Mouse (Mus musculus) hindbrain, embryonic 12.5 days (tissue): Measurements from ENCODE around the gene Gga3. TPM values are rescaled to one million over a fixed set of nuclear protein-coding genes. Genes with fewer than 3 reads are reported as not detected.
A peak's percentile ranks its signal among the peaks of the same experiment; 100 is the strongest.

Source experiments
- ATAC-seq: fragments of 200-750 bp; cut with Nextera tagmentation; 2 replicates; pipeline ENCODE4 v1.8.0; 2017; ENCODE audit warnings: moderate TSS enrichment; ENCODE audit not compliant: low FRiP score
- H3K27ac ChIP-seq: fragments of 300-500 bp; sonication (generic); 2 replicates; pipeline ENCODE4 v1.5.1; 2016; ENCODE audit warnings: mild to moderate bottlenecking
- H3K27me3 ChIP-seq: fragments of 300-500 bp; sonication (generic); 2 replicates; pipeline ENCODE4 v1.6.1; 2016; ENCODE audit warnings: mild to moderate bottlenecking
- H3K36me3 ChIP-seq: fragments of 300-500 bp; sonication (generic); 2 replicates; pipeline ENCODE4 v1.6.1; 2016; ENCODE audit warnings: mild to moderate bottlenecking
- H3K4me1 ChIP-seq: fragments of 300-500 bp; sonication (generic); 2 replicates; pipeline ENCODE4 v1.6.1; 2016
- H3K4me2 ChIP-seq: fragments of 300-500 bp; sonication (generic); replicated peaks from 2 replicates; pipeline ENCODE4 v1.6.1; 2016; ENCODE audit warnings: mild to moderate bottlenecking
- H3K4me3 ChIP-seq: fragments of 300-500 bp; sonication (generic); 2 replicates; pipeline ENCODE4 v1.5.1; 2016; ENCODE audit warnings: mild to moderate bottlenecking
- H3K9ac ChIP-seq: fragments of 300-500 bp; sonication (generic); 2 replicates; pipeline ENCODE4 v1.6.1; 2016; ENCODE audit warnings: mild to moderate bottlenecking, moderate library complexity
- H3K9me3 ChIP-seq: fragments of 300-500 bp; sonication (generic); replicated peaks from 2 replicates; pipeline ENCODE4 v1.6.1; 2016; ENCODE audit warnings: mild to moderate bottlenecking
- WGBS: fragments of 180-500 bp; shearing (Covaris S2); methylation state at CpG from one replicate; pipeline ENCODE4 v1.1.7; 2016; 5-methylcytosine and 5-hydroxymethylcytosine counted together
- polyA plus RNA-seq: library from polyadenylated mRNA; unstranded; fragments of >200 nt; fragmentation: Nextera tagmentation; extraction: Ambion mirVana; gene quantifications from 2 replicates; pipeline ENCODE4 v1.2.1, GENCODE M21; 2016

The Gga3 gene
- polyA plus RNA-seq, 1 experiment from 2014 or later: 30.3 TPM

- Histone ChIP-seq H3K27ac (no peak overlapping the region), H3K36me3 (peaks cover 92% of the 10 kb centered on the region), H3K4me3 (no peak overlapping the region), H3K9me3 (no peaks in the 10 kb centered on the region), H3K27me3 (no peaks in the 10 kb centered on the region), H3K9ac (no peak overlapping the region), H3K4me1 (no peaks in the 10 kb centered on the region), H3K4me2 (no peak overlapping the region)
- no peak for ATAC-seq
- whole genome bisulfite sequencing: 83% methylated on average over 10 of the region's 10 CpGs
These were observed 20.8 kb downstream of the Gga3 start for GRCm38 (mm10) chr11:115582913-115583606.

- Histone ChIP-seq H3K9me3 (no peaks in the 10 kb centered on the region), H3K27ac (no peak overlapping the region), H3K27me3 (no peaks in the 10 kb centered on the region), H3K4me3 (no peak overlapping the region), H3K9ac (no peak overlapping the region), H3K36me3 (peaks cover 69% of the 10 kb centered on the region), H3K4me1 (no peaks in the 10 kb centered on the region), H3K4me2 (no peak overlapping the region)
- ATAC-seq: no peak
These were observed 24.8 kb downstream of the Gga3 start for GRCm38 (mm10) chr11:115579080-115579479.

GRCm38 (mm10) chr11:115564961-115565360 lies 38.9 kb downstream of the Gga3 start:
- WGBS: 21% methylated on average over 7 of the region's 7 CpGs
- H3K27me3 ChIP-seq: no peaks in the 10 kb centered on the region

GRCm38 (mm10) chr11:115564064-115564809 lies 39.6 kb downstream of the Gga3 start, which contains the start of gene Nup85:
Gene Nup85 (plus strand): TSS chr11:115564434.
- Histone ChIP-seq H3K27ac (peak within 1 kb of the TSS; percentile 85), H3K9ac (peak within 1 kb of the TSS; percentile 72), H3K9me3 (no peaks in the 10 kb centered on the region), H3K4me1 (peaks cover 12% of the 10 kb centered on the region), H3K36me3 (peaks cover 27% of the 10 kb centered on the region), H3K4me3 (peak within 1 kb of the TSS; percentile 74), H3K4me2 (peak within 1 kb of the TSS; percentile 64), H3K27me3 (no peaks in the 10 kb centered on the region)
- peak; percentile 84 for ATAC-seq
- under 1% methylated on average over 42 of the region's 42 CpGs for WGBS

More at GRCm38 (mm10) chr11:115564961-115565360, 38.9 kb downstream of the Gga3 start:
- ATAC-seq: no peak
- Histone ChIP-seq H3K9ac (peak overlapping the region; percentile 72), H3K4me2 (peak overlapping the region; percentile 64), H3K4me3 (peak overlapping the region; percentile 74), H3K9me3 (no peaks in the 10 kb centered on the region), H3K36me3 (peaks cover 34% of the 10 kb centered on the region), H3K4me1 (peaks cover 12% of the 10 kb centered on the region), H3K27ac (no peak overlapping the region)

GRCm38 (mm10) chr11:115563406-115563805 lies 40.4 kb downstream of the Gga3 start:
- peak overlapping the region; percentile 64 for H3K4me2 ChIP-seq
- ATAC-seq: no peak
- H3K4me3 ChIP-seq: peak overlapping the region; percentile 74
- H3K27me3 ChIP-seq: no peaks in the 10 kb centered on the region
- H3K36me3 ChIP-seq: peaks cover 19% of the 10 kb centered on the region
- H3K27ac ChIP-seq: peak overlapping the region; percentile 85; the same call in 1 of the 2 replicates
- WGBS: 42% methylated on average over 4 of the region's 4 CpGs
- H3K9ac ChIP-seq: peak overlapping the region; percentile 72
- H3K9me3 ChIP-seq: no peaks in the 10 kb centered on the region
- H3K4me1 ChIP-seq: peaks cover 12% of the 10 kb centered on the region

- Histone ChIP-seq H3K4me1 (no peaks in the 10 kb centered on the region), H3K27ac (no peak overlapping the region), H3K9ac (no peak overlapping the region), H3K27me3 (no peaks in the 10 kb centered on the region), H3K4me3 (no peak overlapping the region), H3K36me3 (no peaks in the 10 kb centered on the region), H3K4me2 (no peak overlapping the region), H3K9me3 (no peaks in the 10 kb centered on the region)
- no peak for ATAC-seq
- WGBS: 82% methylated on average over 17 of the region's 17 CpGs
These were observed 48.1 kb downstream of the Gga3 start for GRCm38 (mm10) chr11:115555717-115556116.

- H3K36me3 ChIP-seq: no peaks in the 10 kb centered on the region
- no peak overlapping the region for H3K9ac ChIP-seq
- H3K27me3 ChIP-seq: no peaks in the 10 kb centered on the region
- WGBS: 60% methylated on average over 4 of the region's 4 CpGs
- no peaks in the 10 kb centered on the region for H3K4me1 ChIP-seq
- H3K4me2 ChIP-seq: no peak overlapping the region
- ATAC-seq: no peak
- H3K9me3 ChIP-seq: no peaks in the 10 kb centered on the region
- H3K4me3 ChIP-seq: no peak overlapping the region
- no peak overlapping the region for H3K27ac ChIP-seq
These were observed 51.1 kb downstream of the Gga3 start for GRCm38 (mm10) chr11:115552783-115553182.

- H3K4me3 ChIP-seq: no peak overlapping the region
- no peak for ATAC-seq
- no peaks in the 10 kb centered on the region for H3K36me3 ChIP-seq
- H3K4me1 ChIP-seq: no peaks in the 10 kb centered on the region
- H3K4me2 ChIP-seq: no peak overlapping the region
- WGBS: 82% methylated on average over 4 of the region's 4 CpGs
- no peak overlapping the region for H3K9ac ChIP-seq
- no peaks in the 10 kb centered on the region for H3K9me3 ChIP-seq
- H3K27me3 ChIP-seq: 0 out of 2 replicates have a peak, but pooled peaks cover 6% of the 10 kb centered on the region
- no peak overlapping the region for H3K27ac ChIP-seq
These were observed 60.3 kb downstream of the Gga3 start for GRCm38 (mm10) chr11:115543571-115543970.

GRCm38 (mm10) chr11:115538045-115538444 lies 65.8 kb downstream of the Gga3 start:
- H3K4me1 ChIP-seq: peaks cover 10% of the 10 kb centered on the region
- H3K36me3 ChIP-seq: peaks cover 10% of the 10 kb centered on the region
- no peak overlapping the region for H3K27ac ChIP-seq
- no peaks in the 10 kb centered on the region for H3K9me3 ChIP-seq
- ATAC-seq: no peak
- WGBS: 67% methylated on average over 2 of the region's 2 CpGs
- H3K27me3 ChIP-seq: 0 out of 2 replicates have a peak, but pooled peaks cover 3% of the 10 kb centered on the region
- no peak overlapping the region for H3K9ac ChIP-seq
- H3K4me2 ChIP-seq: no peak overlapping the region
- H3K4me3 ChIP-seq: no peak overlapping the region

GRCm38 (mm10) chr11:115536856-115537568 lies 66.8 kb downstream of the Gga3 start:
- H3K4me1 ChIP-seq: peaks cover 10% of the 10 kb centered on the region
- peaks cover 21% of the 10 kb centered on the region for H3K36me3 ChIP-seq
- no peak overlapping the region for H3K9ac ChIP-seq
- H3K27me3 ChIP-seq: no peaks in the 10 kb centered on the region
- ATAC-seq: no peak
- H3K9me3 ChIP-seq: no peaks in the 10 kb centered on the region
- 81% methylated on average over 10 of the region's 10 CpGs for WGBS
- peak overlapping the region; percentile 95; the same call in 1 of the 2 replicates for H3K4me3 ChIP-seq
- peak overlapping the region; percentile 99 for H3K27ac ChIP-seq
- H3K4me2 ChIP-seq: peak overlapping the region; percentile 85

GRCm38 (mm10) chr11:115536038-115536681 lies 67.7 kb downstream of the Gga3 start, which contains the start of gene Sumo2:
Gene Sumo2 (minus strand): TSS chr11:115536276.
- Histone ChIP-seq H3K4me2 (peak within 1 kb of the TSS; percentile 85), H3K9me3 (no peaks in the 10 kb centered on the region), H3K27ac (peak within 1 kb of the TSS; percentile 99), H3K9ac (peak within 1 kb of the TSS; percentile 98), H3K36me3 (peaks cover 28% of the 10 kb centered on the region), H3K4me3 (peak within 1 kb of the TSS; percentile 95), H3K27me3 (no peaks in the 10 kb centered on the region), H3K4me1 (peaks cover 10% of the 10 kb centered on the region)
- ATAC-seq: peak; percentile 92
- 1% methylated on average over 53 of the region's 70 CpGs for WGBS
